Comparison of ENCODE assay signal across 8 mouse cellular contexts in the genomic region with DNA sequence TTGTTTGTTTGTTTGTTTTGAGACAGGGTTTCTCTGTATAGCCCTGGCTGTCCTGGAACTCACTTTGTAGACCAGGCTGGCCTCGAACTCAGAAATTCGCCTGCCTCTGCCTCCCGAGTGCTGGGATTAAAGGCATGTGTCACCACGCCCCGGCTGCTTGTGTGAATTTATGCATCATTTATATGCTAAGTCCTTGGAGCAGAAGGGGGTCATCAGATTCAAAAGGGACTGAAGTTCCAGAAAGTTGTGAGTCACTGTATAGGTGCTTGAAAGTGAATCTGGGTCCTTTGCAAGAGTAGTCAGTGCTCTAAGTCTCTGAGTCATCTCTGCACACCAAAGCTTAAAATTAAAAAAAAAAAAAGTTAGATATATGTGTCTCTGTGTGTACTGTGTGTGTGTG.
DNase-seq lines count a peak whose midpoint lies in the region; ATAC-seq lines count a peak whose summit lies in the region.
"Not testable (repeated sequence)": the region's sequence is repeated elsewhere in the genome, so short reads cannot be mapped to it uniquely, and the experiment has no call there.

No protein-coding gene starts in this region.

- H3K27ac ChIP-seq in embryonic facial prominence, embryonic 12.5 days: peak overlapping the region; percentile 69; the same call in 1 of the 2 replicates
- peak overlapping the region; percentile 96 for H3K27ac ChIP-seq in forebrain, embryonic 13.5 days
- H3K27ac ChIP-seq in hindbrain, embryonic 10.5 days: peak overlapping the region; percentile 90
- H3K27ac ChIP-seq in limb, embryonic 10.5 days: peak overlapping the region; percentile 66; the same call in 1 of the 2 replicates
- H3K27ac ChIP-seq in midbrain, embryonic 12.5 days (replicated peaks): peak overlapping the region; percentile 95
- H3K27ac ChIP-seq in midbrain, embryonic 16.5 days (ENCODE audit: low read length): peak overlapping the region; percentile 82

- H3K36me3 ChIP-seq in embryonic facial prominence, embryonic 12.5 days; forebrain, embryonic 13.5 days (ENCODE audit: poor library complexity, severe bottlenecking); hindbrain, embryonic 10.5 days; limb, embryonic 10.5 days; midbrain, embryonic 12.5 days; midbrain, embryonic 16.5 days (ENCODE audit: control insufficient read depth, insufficient read depth, low read length): not testable (repeated sequence)

- H3K4me3 ChIP-seq in embryonic facial prominence, embryonic 12.5 days; forebrain, embryonic 13.5 days; hindbrain, embryonic 10.5 days; limb, embryonic 10.5 days; midbrain, embryonic 12.5 days; midbrain, embryonic 16.5 days (ENCODE audit: low read depth, low read length): not testable (repeated sequence)

- DNase-seq in 3T3-L1 (ENCODE audit: low read depth, low spot score) (peak; percentile 29), ZHBTc4 (ENCODE audit: low read depth, low spot score) (peak; percentile 51)
- not testable (repeated sequence) for DNase-seq in hindbrain, embryonic 10.5 days (ENCODE audit: low spot score); limb, embryonic 10.5 days (ENCODE audit: low spot score)

- WGBS in embryonic facial prominence, embryonic 12.5 days: 91% methylated on average over 5 of the region's 5 CpGs
- WGBS in forebrain, embryonic 13.5 days: 71% methylated on average over 5 of the region's 5 CpGs
- 91% methylated on average over 5 of the region's 5 CpGs for WGBS in hindbrain, embryonic 10.5 days
- WGBS in limb, embryonic 10.5 days: 88% methylated on average over 5 of the region's 5 CpGs
- WGBS in midbrain, embryonic 12.5 days: 53% methylated on average over 5 of the region's 5 CpGs
- WGBS in midbrain, embryonic 16.5 days: 49% methylated on average over 5 of the region's 5 CpGs

- H3K27me3 ChIP-seq in embryonic facial prominence, embryonic 12.5 days; forebrain, embryonic 13.5 days; limb, embryonic 10.5 days (ENCODE audit: low read depth, poor library complexity, severe bottlenecking); midbrain, embryonic 16.5 days (ENCODE audit: control insufficient read depth, insufficient read depth, low read depth, low read length): not testable (repeated sequence)
- H3K27me3 ChIP-seq in hindbrain, embryonic 10.5 days (ENCODE audit: insufficient read depth, poor library complexity, severe bottlenecking): peaks cover 25% of the 10 kb centered on the region
- peaks cover 19% of the 10 kb centered on the region for H3K27me3 ChIP-seq in midbrain, embryonic 12.5 days

- H3K9ac ChIP-seq in embryonic facial prominence, embryonic 12.5 days; forebrain, embryonic 13.5 days; midbrain, embryonic 12.5 days (replicated peaks); midbrain, embryonic 16.5 days (ENCODE audit: low read depth, low read length): not testable (repeated sequence)

- H3K4me1 ChIP-seq in embryonic facial prominence, embryonic 12.5 days: peaks cover 40% of the 10 kb centered on the region
- peaks cover 46% of the 10 kb centered on the region for H3K4me1 ChIP-seq in forebrain, embryonic 13.5 days
- peaks cover 60% of the 10 kb centered on the region for H3K4me1 ChIP-seq in hindbrain, embryonic 10.5 days (replicated peaks)
- H3K4me1 ChIP-seq in limb, embryonic 10.5 days: peaks cover 48% of the 10 kb centered on the region
- H3K4me1 ChIP-seq in midbrain, embryonic 12.5 days: peaks cover 43% of the 10 kb centered on the region
- peaks cover 36% of the 10 kb centered on the region for H3K4me1 ChIP-seq in midbrain, embryonic 16.5 days (ENCODE audit: control insufficient read depth, insufficient read depth, low read length)

- ATAC-seq in embryonic facial prominence, embryonic 12.5 days (ENCODE audit: insufficient number of reproducible peaks, insufficient read depth, low FRiP score, low TSS enrichment); forebrain, embryonic 13.5 days; midbrain, embryonic 12.5 days (ENCODE audit: low FRiP score, low read depth); midbrain, embryonic 16.5 days: not testable (repeated sequence)

- H3K9me3 ChIP-seq in embryonic facial prominence, embryonic 12.5 days; forebrain, embryonic 13.5 days (replicated peaks); hindbrain, embryonic 10.5 days; limb, embryonic 10.5 days (replicated peaks); midbrain, embryonic 12.5 days; midbrain, embryonic 16.5 days (replicated peaks; ENCODE audit: control insufficient read depth, low read length, poor library complexity, severe bottlenecking): not testable (repeated sequence)

- not testable (repeated sequence) for H3K4me2 ChIP-seq in embryonic facial prominence, embryonic 12.5 days (replicated peaks); forebrain, embryonic 13.5 days; midbrain, embryonic 12.5 days (replicated peaks); midbrain, embryonic 16.5 days (ENCODE audit: low read length)
